Mouse (Mus musculus) brain, embryonic 14.5 days (tissue): ENCODE measurements around the gene Rnf24.

Experiments
- CTCF ChIP-seq: fragments of 200-500 bp; IDR thresholded peaks from 2 replicates; pipeline ENCODE4 v1.5.1; 2012; ENCODE audit warnings: inconsistent platforms, mild to moderate bottlenecking, moderate library complexity, borderline replicate concordance; ENCODE audit not compliant: insufficient read depth, insufficient read length; ENCODE audit errors: extremely low read depth
- POLR2A ChIP-seq: fragments of 200-500 bp; IDR thresholded peaks from 2 replicates; pipeline ENCODE4 v1.6.1; 2012; ENCODE audit warnings: mild to moderate bottlenecking, inconsistent platforms, borderline replicate concordance; ENCODE audit not compliant: poor library complexity, insufficient read depth, insufficient read length, severe bottlenecking; ENCODE audit errors: extremely low read depth

DNA sequence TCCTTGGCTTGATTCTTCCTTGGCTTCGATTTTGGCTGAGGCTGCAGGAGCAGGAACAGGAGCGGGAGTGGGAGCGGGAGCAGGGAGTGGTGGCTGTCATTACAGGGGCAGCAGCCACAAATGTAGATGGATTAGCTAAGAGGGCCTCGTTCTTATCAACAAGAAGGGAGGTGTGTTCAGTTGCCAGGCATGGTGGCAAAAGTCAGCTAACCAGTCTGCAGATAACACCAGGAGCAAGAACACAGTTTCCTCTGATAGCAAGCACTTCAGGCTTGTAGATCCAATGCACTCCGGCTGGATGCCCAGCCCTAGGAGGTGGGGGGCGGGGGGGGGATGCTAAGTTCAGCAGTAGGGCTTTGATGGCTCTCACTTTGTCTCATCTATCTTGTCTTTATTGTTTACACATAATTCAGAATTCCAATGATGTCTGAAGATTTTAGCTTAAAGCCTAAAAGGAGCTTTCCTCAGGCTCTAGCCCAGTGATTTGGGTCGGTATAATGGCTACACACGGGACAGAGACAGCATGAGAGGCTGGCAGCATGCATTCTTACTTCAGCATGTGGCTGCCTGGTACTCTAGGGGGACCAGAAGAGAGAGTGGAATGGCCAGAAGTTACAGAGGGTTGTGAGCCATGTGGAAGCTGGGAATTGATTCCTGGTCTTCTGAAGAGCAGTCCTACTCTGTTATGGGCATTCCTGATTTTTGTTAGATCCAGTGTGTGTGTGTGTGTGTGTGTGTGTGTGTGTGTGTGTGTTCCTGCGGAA, 92.0 kb downstream of the Rnf24 start:
- TF ChIP-seq CTCF (no peak), POLR2A (no peak)
